Mouse (Mus musculus) stomach, postnatal 0 days (tissue): ENCODE results near the gene Ski.

ENCODE experiments used
- CTCF ChIP-seq: IDR thresholded peaks from 2 replicates; pipeline ENCODE4 v1.5.1; 2016; ENCODE audit warnings: antibody characterized with exemption, low read depth, mild to moderate bottlenecking, moderate library complexity
- EP300 ChIP-seq: optimal IDR thresholded peaks from 2 replicates; pipeline ENCODE3; 2016; ENCODE audit warnings: antibody characterized with exemption

DNA sequence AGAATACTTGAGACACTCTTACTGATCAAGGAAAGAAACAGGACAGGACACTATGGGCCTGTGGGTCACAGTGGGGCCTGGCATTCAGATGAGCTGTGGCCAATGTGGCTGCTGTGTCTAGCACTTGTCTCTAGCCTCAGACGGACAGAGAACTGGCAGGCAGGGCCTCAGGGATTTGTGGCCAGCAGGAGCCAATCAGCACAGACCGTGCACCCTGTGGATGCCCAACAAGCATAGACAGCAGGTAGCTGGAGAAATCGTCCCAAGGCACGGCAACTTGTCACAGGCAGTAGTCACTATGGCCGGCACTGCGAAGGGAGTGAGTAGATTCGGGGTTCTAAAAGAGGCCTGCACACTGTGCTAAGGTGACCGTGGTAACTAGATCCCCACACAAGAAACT is 58.7 kb downstream of the Ski start:
- TF ChIP-seq EP300, result no peak
- TF ChIP-seq CTCF, result no peak
